25 mouse cellular contexts compared by ENCODE assay signal in the genomic region with DNA sequence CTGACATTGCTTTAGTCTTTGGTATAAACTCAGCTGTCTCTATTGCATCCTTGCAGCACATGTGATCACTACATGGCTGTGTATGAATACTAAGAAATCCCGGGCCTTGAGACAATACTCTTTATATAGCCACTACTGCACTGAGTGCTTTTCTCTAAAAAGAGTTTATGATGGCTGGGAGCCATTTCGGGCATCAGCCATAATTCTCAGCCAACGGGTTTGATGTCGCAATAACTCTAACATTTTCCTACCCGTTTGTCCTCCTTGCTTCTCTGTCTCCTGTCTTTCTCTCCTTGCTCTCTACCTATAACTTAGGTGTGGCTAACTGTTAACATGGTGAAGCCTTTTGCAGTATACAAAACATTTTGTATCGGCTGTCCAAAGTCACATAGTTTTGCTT.
"Had no signal": no experiment of that assay in that cellular context is flagged by ENCODE, and none has a peak within 500 bp of the region (broad histone marks: within the 10 kb centered on the region; RNA-seq: fewer than 3 reads in every experiment).

No protein-coding gene starts in this region.

- H3K4me3 ChIP-seq: gastrocnemius, adult 2 months; heart, adult 2 months; heart, embryonic 12.5 days; hindbrain, embryonic 10.5 days; hindbrain, embryonic 12.5 days; intestine, embryonic 15.5 days; limb, embryonic 13.5 days; limb, embryonic 15.5 days; liver, embryonic 13.5 days had no signal

- H3K27me3 ChIP-seq: heart, embryonic 12.5 days; hindbrain, embryonic 12.5 days; intestine, embryonic 15.5 days; limb, embryonic 13.5 days; limb, embryonic 15.5 days; liver, embryonic 13.5 days had no signal

- DNase-seq: gastrocnemius, adult 2 months; gastrocnemius, postnatal 10 days; gastrocnemius, postnatal 25 days; heart, adult 2 months; heart, postnatal 10 days; heart, postnatal 4 days; kidney, adult 18-20 months; kidney, adult 8-10 months; kidney, postnatal 10 days; kidney, postnatal 36 days; layer of hippocampus, adult 9-11 months; layer of hippocampus, postnatal 36 days; left cerebral cortex, postnatal 4 days; liver, embryonic 13.5 days had no signal

- H3K4me2 ChIP-seq: heart, embryonic 12.5 days; hindbrain, embryonic 12.5 days; hindbrain, embryonic 14.5 days; intestine, embryonic 15.5 days; limb, embryonic 13.5 days; limb, embryonic 15.5 days; liver, embryonic 11.5 days; liver, embryonic 13.5 days had no signal

- H3K4me1 ChIP-seq: heart, embryonic 12.5 days; hindbrain, embryonic 10.5 days; hindbrain, embryonic 12.5 days; intestine, embryonic 15.5 days; limb, embryonic 13.5 days; limb, embryonic 15.5 days; liver, embryonic 13.5 days had no signal

- ATAC-seq: hindbrain, embryonic 16.5 days; inflammation-experienced regulatory T-cells, adult 6 months; intestine, embryonic 15.5 days; intestine, postnatal 0 days had no signal

- H3K36me3 ChIP-seq: heart, embryonic 12.5 days; hindbrain, embryonic 10.5 days; hindbrain, embryonic 12.5 days; intestine, embryonic 15.5 days; limb, embryonic 13.5 days; limb, embryonic 15.5 days; liver, embryonic 13.5 days had no signal

- H3K27ac ChIP-seq: gastrocnemius, adult 2 months; heart, adult 2 months; hindbrain, embryonic 10.5 days; hindbrain, embryonic 12.5 days; hindbrain, embryonic 14.5 days; intestine, embryonic 15.5 days; limb, embryonic 13.5 days; limb, embryonic 15.5 days; liver, embryonic 13.5 days had no signal

- H3K9ac ChIP-seq: heart, embryonic 12.5 days; hindbrain, embryonic 12.5 days; hindbrain, embryonic 14.5 days; intestine, embryonic 15.5 days; limb, embryonic 13.5 days; limb, embryonic 15.5 days; liver, embryonic 13.5 days had no signal

- H3K9me3 ChIP-seq: heart, embryonic 12.5 days; hindbrain, embryonic 10.5 days; hindbrain, embryonic 12.5 days; intestine, embryonic 15.5 days; limb, embryonic 13.5 days; limb, embryonic 15.5 days; liver, embryonic 13.5 days had no signal
